Mouse (Mus musculus) heart, postnatal 0 days (tissue): Measurements from ENCODE around the gene Eif3j1. TPM values are rescaled to one million over a fixed set of nuclear protein-coding genes. Genes with fewer than 3 reads are reported as not detected.
"Not testable (repeated sequence)": the region's sequence is repeated elsewhere in the genome, so short reads cannot be mapped to it uniquely, and the experiment has no call there.

Source experiments
- ATAC-seq: fragments of 200-750 bp; cut with Nextera tagmentation; 2 replicates; pipeline ENCODE4 v1.8.0; 2017; ENCODE audit warnings: low read depth, moderate number of reproducible peaks, moderate library complexity; ENCODE audit not compliant: insufficient read depth
- DNase-seq: peaks from one replicate; pipeline ENCODE4 v3.0.0-alpha.2; 2016; ENCODE audit warnings: low spot score
- H3K27ac ChIP-seq: fragments of 300-500 bp; sonication (generic); 2 replicates; pipeline ENCODE4 v1.5.1; 2014; ENCODE audit warnings: low read depth, mild to moderate bottlenecking
- H3K27me3 ChIP-seq: fragments of 300-500 bp; sonication (generic); 2 replicates; pipeline ENCODE4 v1.6.1; 2014; ENCODE audit warnings: low read length, mixed read lengths; ENCODE audit not compliant: control insufficient read depth, insufficient read depth
- H3K36me3 ChIP-seq: fragments of 300-500 bp; sonication (generic); replicated peaks from 2 replicates; pipeline ENCODE4 v1.6.1; 2014; ENCODE audit warnings: low read length, mixed read lengths; ENCODE audit not compliant: control insufficient read depth, insufficient read depth
- H3K4me1 ChIP-seq: fragments of 300-500 bp; sonication (generic); 2 replicates; pipeline ENCODE4 v1.6.1; 2014; ENCODE audit warnings: antibody characterized with exemption; ENCODE audit not compliant: control insufficient read depth, insufficient read depth
- H3K4me2 ChIP-seq: fragments of 300-500 bp; sonication (generic); 2 replicates; pipeline ENCODE4 v1.6.1; 2014; ENCODE audit warnings: low read depth, mild to moderate bottlenecking, low read length, moderate library complexity
- H3K4me3 ChIP-seq: fragments of 300-500 bp; sonication (generic); 2 replicates; pipeline ENCODE4 v1.5.1; 2014; ENCODE audit warnings: low read depth, low read length
- H3K9ac ChIP-seq: fragments of 300-500 bp; sonication (generic); replicated peaks from 2 replicates; pipeline ENCODE4 v1.6.1; 2014; ENCODE audit warnings: low read depth, low read length, mixed read lengths
- H3K9me3 ChIP-seq: fragments of 300-500 bp; sonication (generic); replicated peaks from 2 replicates; pipeline ENCODE4 v1.6.1; 2016; ENCODE audit warnings: low read length; ENCODE audit not compliant: control insufficient read depth
- CTCF ChIP-seq: IDR thresholded peaks from 2 replicates; pipeline ENCODE4 v1.5.1; 2016; ENCODE audit warnings: antibody characterized with exemption, control low read depth, low read depth
- EP300 ChIP-seq: IDR thresholded peaks from 2 replicates; pipeline ENCODE4 v1.6.1; 2016; ENCODE audit warnings: antibody characterized with exemption, low read depth
- WGBS: fragments of 180-500 bp; shearing (Covaris S2); extraction: QIAGEN DNeasy Blood & Tissue Kit; methylation state at CpG from one replicate; pipeline ENCODE4 v1.1.7; 2014; 5-methylcytosine and 5-hydroxymethylcytosine counted together
- polyA plus RNA-seq: library from polyadenylated mRNA; unstranded; fragments of >200 nt; fragmentation: Nextera tagmentation; extraction: Ambion mirVana; gene quantifications from 2 replicates; pipeline ENCODE4 v1.2.1, GENCODE M21; 2015
- total RNA-seq: library from RNA; depleted of rRNA; stranded (reverse); fragments of >200 nt; gene quantifications from 2 replicates; pipeline ENCODE4 v1.2.3, GENCODE M21; 2014; ENCODE audit warnings: low replicate concordance

Gene Eif3j1
- total and polyA plus RNA-seq, 2 experiments from 2014 or later = 11.2 to 17.7 TPM

DNA sequence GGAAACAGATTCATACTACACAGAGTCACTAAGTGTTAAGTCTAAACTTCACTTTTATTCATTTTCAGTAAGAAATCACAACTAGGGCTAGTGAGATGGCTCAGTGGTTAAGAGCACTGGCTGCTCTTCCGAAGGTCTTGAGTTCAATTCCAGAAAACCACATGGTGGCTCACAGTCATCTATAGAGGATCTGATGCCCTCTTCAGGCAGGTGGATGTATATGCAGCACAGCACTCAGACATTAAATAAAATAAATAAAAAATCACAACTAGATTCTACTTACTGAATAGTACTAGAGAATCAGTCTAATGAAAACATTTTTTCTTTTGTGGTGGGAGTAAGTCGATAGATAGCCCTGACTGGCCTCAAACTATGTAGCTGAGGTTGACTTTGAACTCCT is 6.1 kb upstream of the Eif3j1 start:
- no peak overlapping the region for H3K9ac ChIP-seq
- H3K4me1 ChIP-seq = no peaks in the 10 kb centered on the region
- ATAC-seq = no peak
- no peak overlapping the region for H3K27ac ChIP-seq
- no peak overlapping the region for H3K4me2 ChIP-seq
- WGBS = 60% methylated on average over 2 of the region's 2 CpGs
- DNase-seq = no peak
- H3K9me3 ChIP-seq = no peaks in the 10 kb centered on the region
- H3K4me3 ChIP-seq = no peak overlapping the region
- TF ChIP-seq EP300 (no peak), CTCF (peak; percentile 25)
- H3K36me3 ChIP-seq = no peaks in the 10 kb centered on the region
- H3K27me3 ChIP-seq = no peaks in the 10 kb centered on the region

DNA sequence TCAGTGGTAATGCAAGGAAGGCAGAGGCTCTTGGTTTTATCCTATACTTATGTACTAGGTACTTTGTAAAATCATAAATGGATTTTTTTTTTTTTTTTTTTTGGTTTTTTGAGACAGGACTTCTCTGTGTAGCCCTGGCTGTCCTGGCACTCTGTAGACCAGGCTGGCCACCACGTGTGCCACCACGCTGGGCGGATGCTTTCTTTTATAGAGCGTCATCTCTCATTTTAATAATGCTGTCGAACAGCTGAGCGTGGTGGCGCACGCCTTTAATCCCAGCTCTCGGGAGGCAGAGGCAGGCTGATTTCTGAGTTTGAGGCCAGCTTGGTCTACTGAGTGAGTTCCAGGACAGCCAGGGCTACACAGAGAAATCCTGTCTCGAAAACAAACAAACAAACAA is 1.3 kb upstream of the Eif3j1 start:
- 92% methylated on average over 10 of the region's 10 CpGs for WGBS
- not testable (repeated sequence) for H3K4me2 ChIP-seq, ATAC-seq, H3K36me3 ChIP-seq, H3K27ac ChIP-seq, H3K4me1 ChIP-seq, DNase-seq, H3K9ac ChIP-seq, H3K9me3 ChIP-seq, H3K27me3 ChIP-seq
- peak overlapping the region; percentile 75; the same call in 1 of the 2 replicates for H3K4me3 ChIP-seq

DNA sequence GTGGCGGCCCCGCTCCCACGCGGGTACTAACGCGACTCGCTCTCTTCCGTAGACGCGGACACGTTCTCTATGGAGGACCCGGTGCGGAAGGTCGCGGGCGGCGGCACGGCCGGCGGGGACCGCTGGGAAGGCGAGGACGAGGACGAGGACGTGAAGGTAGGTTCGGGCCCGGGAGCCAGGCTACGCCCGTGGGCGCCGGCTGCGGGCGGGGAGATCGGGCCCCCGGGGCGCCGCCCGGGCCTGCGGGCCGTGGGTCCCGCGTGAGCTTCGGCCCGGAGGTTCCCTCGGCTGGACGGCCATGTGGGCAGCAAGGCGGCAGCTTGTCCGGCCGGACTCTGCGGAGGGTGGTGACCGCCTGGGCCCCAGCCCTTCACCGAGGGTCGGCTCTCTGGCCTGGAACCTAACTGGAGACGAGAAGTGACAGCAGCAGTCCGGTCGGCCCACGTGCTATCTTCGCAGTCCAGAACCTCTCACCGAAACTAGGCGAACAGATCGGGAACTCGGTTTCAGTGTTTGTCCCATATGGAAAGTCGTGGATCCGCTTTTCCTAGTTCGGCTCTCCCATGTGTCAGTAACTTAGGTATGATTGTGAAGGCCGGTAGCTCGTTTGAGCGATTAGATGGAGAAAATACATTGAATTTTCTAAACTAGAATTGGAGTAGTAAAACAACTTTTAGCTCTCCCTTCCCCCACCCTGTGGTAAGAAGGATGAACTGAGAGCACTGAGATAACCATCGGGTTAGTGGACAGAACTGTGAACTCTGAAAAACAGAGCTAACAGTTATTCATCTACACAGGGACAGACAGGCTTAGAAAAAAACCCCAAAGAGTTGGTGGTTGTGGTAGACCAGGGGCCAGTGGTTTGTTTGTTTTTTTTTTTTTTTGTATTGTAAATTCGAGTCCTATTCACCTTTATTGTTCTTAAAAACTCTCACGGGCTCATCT is 682 bp downstream of the Eif3j1 start:
- Histone ChIP-seq H3K27me3 (no peaks in the 10 kb centered on the region), H3K27ac (peak overlapping the region; percentile 89), H3K4me2 (peak overlapping the region; percentile 77), H3K36me3 (no peaks in the 10 kb centered on the region; the same call in 1 of the 2 replicates), H3K4me1 (peaks cover 5% of the 10 kb centered on the region; the same call in 1 of the 2 replicates), H3K9me3 (no peaks in the 10 kb centered on the region), H3K9ac (peak overlapping the region; percentile 76), H3K4me3 (peak overlapping the region; percentile 75)
- under 1% methylated on average over 71 of the region's 71 CpGs for WGBS
- TF ChIP-seq EP300 (no peak), CTCF (no peak)
- ATAC-seq (peak; percentile 36), DNase-seq (peak; percentile 23)

DNA sequence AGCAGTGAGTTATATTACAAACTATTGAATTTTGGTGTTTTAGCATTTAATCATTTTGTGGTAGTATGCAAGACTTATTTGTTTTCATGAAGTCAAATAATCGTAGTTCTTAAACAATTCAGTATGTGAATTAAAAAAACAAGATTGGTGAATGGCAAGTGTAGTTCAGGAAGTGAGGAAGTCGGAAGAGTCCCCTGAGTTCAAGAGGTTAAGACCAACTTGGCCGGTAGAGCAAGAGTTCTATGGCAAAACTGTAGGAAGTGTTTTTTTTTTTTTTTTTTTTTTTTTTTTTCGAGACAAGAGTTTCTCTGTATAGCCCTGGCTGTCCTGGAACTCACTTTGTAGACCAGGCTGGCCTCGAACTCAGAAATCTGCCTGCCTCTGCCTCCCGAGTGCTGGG is 3.6 kb downstream of the Eif3j1 start:
- TF ChIP-seq CTCF = no peak
- no peak for DNase-seq
- no peaks in the 10 kb centered on the region for H3K27me3 ChIP-seq
- H3K27ac ChIP-seq = no peak overlapping the region
- no peak for ATAC-seq
- no peak overlapping the region for H3K4me2 ChIP-seq
- no peak overlapping the region for H3K9ac ChIP-seq
- H3K4me3 ChIP-seq = no peak overlapping the region
- H3K36me3 ChIP-seq = no peaks in the 10 kb centered on the region; the same call in 1 of the 2 replicates
- H3K4me1 ChIP-seq = peaks cover 5% of the 10 kb centered on the region; the same call in 1 of the 2 replicates
- WGBS = 83% methylated on average over 5 of the region's 6 CpGs
- no peaks in the 10 kb centered on the region for H3K9me3 ChIP-seq

DNA sequence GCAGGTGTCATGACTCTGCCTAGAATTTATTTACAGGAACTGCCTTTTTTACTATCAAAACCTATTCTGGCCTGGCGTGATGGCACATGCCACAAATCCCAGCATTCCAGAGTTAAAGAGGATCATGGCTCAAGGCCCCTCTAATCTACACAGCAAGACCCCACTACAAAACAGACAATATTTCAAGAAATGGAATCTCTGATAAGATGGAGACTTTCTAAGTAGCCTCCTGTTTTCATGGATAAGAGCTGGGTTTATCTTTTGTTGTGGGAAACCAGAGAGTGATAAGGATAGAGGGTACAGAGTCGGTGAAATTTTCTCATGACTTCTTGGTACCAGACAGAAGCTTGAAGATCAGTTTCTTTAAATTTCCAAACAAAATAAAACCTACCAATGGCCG is 7.7 kb downstream of the Eif3j1 start:
- Histone ChIP-seq H3K36me3 (peaks cover 7% of the 10 kb centered on the region; the same call in 1 of the 2 replicates), H3K4me1 (no peaks in the 10 kb centered on the region), H3K4me3 (no peak overlapping the region), H3K4me2 (no peak overlapping the region), H3K27me3 (no peaks in the 10 kb centered on the region), H3K27ac (no peak overlapping the region), H3K9me3 (no peaks in the 10 kb centered on the region), H3K9ac (no peak overlapping the region)
- ATAC-seq = no peak
- 64% methylated on average over 3 of the region's 3 CpGs for WGBS
- no peak for DNase-seq
- TF ChIP-seq EP300 = no peak
- TF ChIP-seq CTCF = no peak

DNA sequence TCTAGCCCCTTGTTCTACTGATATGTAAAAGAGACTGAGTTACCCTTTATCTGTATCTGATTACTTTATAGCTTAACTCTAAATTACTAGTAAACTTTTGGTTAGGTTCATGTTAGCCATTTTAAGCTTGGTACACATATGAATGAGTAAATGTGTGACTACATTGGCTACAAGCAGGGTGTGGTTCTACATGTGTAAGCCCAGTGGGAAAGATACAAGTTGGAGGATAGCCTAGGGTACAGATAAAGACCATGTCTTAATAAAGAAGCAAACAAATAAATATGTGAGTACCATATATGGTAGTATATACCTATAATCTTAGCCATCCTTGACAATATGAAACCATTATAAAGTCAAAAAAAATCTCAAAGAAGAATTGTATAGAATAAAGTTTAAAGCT is 15.6 kb downstream of the Eif3j1 start:
- ATAC-seq = no peak
- Histone ChIP-seq H3K27ac (no peak overlapping the region), H3K36me3 (peaks cover 40% of the 10 kb centered on the region)

More for the DNA sequence above, 15.6 kb downstream of the Eif3j1 start:
- no peaks in the 10 kb centered on the region for H3K27me3 ChIP-seq
- H3K9me3 ChIP-seq = no peaks in the 10 kb centered on the region
- H3K4me2 ChIP-seq = no peak overlapping the region
- no peaks in the 10 kb centered on the region for H3K4me1 ChIP-seq
- TF ChIP-seq CTCF (no peak), EP300 (no peak)
- H3K4me3 ChIP-seq = no peak overlapping the region
- DNase-seq = no peak
- no peak overlapping the region for H3K9ac ChIP-seq
